Mouse (Mus musculus): ENCODE results near the gene Opcml.

DNA sequence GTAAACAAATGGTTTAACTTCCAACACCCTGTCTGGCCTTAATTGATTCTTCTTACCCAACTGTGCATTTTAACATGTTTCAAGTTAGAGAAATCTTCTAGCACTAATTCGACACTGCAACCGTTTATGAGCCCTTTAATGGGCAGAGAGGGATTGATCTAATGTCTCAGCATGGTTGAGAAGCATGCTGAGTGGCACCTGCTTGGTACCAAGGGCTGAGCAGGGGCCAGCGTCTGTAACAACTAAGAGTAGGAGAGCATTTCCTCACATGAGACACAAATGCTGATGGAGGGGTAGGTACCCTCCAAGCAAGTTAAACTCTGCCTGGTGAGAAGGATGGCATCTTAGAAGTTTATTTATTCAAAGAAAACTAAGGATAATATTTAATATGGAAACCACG is 699.3 kb downstream of the Opcml start:
- TF ChIP-seq POLR2A (IDR thresholded peaks at IDR 0.05; ENCODE audit: low read depth, low read length) (no peak), CTCF (IDR thresholded peaks at IDR 0.05; ENCODE audit: borderline replicate concordance, insufficient read depth, low read length) (no peak)

Measured in embryonic fibroblast, embryonic 13.5 days (primary cell).